Mouse (Mus musculus): ENCODE data around the gene Gm6525.

Gm6525 gene

DNA sequence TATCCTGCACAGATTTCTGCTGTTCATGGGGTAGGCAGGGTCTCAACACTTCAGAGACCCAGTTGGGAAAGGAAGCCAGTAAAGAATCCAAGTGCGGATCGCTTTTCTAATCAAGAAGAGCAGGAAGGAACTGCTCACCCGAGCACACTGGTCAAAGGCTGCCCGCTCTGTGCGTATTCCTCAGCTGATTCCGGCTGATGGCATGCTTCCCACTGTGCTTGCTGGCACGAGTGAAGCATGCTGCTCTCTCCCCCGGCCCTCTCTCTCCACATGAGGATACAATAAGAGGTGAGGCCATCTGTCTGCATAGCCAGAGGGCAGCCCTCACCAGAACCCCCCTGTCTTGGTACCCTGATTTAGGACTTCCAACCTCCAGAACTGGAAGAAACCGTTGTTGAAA lies 41.3 kb downstream of the Gm6525 start:
- DNase-seq (ENCODE audit: low spot score), result no peak

DNA sequence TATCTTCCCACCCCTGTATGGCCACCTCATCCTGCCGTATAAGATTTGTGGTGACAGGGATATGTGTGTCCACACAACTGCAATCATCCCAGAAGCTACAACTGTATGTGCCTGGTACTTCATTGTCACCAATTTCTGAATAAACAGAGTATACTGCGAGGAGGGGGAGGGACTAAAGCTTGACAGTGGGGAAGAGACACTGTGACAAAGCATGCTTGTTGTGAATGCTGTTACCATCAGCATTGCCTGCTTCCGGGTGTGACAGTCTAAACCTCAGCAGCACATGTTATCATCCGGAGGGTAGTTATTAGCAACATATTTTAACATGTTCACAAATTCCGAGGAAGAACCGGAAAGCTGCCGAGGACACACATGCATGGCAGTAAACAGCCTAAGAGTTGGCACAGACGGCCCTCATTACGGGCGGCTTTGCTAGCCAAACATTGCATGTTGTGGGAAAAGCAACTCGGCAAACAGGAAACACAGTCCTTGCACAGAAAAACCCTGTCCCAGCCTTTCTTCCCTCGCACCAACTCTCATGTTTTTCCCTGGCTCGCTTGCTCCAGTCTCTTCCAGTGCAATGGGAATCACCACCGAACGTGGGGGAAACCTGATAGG lies 41.9 kb downstream of the Gm6525 start:
- no peak for DNase-seq (ENCODE audit: low spot score)

DNA sequence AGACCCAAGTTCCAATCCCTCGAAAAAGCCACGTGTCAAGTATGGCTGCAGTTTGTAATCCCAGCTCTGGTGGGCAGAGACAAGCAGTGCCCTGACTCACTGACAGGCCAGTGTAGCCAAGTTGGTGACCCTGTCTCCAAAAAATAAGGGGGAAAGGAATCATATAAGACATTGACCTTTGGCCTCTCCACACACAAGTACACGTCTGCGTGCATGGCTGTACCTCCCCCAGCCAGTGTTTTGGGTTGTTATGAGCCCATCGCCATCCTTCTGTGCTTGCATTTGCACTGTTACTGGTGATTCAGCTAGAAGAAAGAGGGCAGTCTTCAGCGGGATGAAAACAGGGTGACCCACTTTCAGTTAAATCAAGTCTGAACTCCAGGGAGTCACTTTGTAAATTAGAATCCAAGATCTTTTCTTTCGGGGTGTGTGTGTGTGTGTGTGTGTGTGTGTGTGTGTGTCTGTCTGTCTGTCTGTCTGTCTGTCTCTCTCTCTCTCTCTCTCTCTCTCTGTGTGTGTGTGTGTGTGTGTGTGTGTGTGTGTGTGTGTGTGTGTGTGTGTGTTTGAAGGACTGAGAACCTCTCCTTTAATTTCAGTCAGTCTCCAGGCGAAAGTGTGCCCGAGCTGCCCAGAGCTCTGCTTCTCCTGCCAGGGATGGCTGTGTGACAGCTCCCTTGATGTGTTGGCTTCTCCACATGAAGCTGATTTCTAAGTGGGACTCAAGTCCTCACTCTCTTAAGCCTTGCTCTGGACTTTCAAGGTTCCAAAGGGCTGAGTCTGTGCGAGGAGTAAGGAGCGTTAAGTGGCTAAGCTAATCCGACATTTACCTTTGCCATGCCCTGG lies 43.4 kb downstream of the Gm6525 start:
- DNase-seq (ENCODE audit: low spot score), result no peak

DNA sequence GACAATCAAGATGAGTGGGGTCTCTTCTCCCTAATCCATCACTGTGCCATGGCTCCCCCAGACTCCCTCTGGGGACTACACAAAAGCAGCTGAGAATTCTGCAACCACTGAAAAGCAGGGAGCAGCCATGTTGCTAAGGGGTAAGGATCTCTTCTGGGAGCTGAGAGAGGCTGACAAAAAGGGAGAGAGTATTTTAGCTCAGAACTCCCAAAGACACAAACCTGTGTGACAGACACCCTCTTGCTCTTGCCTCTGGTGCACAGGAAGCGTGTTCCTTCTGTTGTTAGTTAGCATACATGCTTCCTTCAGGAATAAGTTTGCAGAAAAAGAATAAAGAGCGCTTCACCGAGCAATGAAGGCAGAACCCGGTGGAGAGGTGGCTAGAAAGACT lies 44.1 kb downstream of the Gm6525 start:
- no peak for DNase-seq (ENCODE audit: low spot score)

DNA sequence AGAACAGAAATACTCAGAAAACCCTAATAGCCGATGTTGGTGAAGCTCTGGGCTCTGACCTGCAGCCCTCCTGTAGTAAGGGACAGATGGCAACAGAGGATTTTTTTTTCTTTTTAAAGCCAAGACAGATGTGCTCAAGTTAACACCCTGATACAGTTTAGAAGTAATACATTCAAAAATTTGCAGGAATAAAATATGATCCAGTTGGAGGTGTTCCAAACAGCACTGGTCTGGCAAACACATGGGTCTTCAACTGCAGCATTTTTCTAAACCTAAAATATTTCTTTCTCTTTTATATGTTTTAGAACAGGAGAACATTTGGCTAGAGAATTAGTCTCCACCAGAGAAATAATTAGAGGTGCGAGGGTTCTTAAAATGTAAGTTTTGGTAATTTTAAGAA lies 44.6 kb downstream of the Gm6525 start:
- no peak for DNase-seq (ENCODE audit: low spot score)

DNA sequence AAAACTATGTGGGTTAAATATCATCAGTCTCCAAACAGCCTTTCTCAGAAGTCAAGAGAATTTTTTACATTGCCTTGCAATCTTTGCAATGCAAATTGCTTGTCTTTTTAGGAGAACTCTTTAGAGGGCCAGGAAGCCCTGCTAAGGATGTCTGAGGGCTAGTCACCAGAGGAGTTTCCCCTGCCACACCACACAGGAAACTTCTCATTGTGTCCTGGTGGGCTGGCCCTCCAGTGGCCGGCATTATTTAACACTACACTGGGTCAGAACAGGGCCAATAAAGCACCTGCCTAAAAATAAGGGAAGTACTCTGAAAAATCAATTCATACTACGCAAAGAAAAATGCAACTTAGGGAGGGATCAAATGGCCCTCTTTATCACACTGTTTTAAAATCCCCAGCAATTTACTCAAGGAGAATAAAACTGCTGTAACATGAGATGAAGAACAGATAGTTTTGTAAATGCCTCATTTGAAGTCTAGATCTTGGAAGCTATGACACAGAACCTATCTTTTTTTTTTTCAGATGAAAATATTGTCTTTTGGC lies 45.3 kb downstream of the Gm6525 start:
- DNase-seq (ENCODE audit: low spot score), result no peak

DNA sequence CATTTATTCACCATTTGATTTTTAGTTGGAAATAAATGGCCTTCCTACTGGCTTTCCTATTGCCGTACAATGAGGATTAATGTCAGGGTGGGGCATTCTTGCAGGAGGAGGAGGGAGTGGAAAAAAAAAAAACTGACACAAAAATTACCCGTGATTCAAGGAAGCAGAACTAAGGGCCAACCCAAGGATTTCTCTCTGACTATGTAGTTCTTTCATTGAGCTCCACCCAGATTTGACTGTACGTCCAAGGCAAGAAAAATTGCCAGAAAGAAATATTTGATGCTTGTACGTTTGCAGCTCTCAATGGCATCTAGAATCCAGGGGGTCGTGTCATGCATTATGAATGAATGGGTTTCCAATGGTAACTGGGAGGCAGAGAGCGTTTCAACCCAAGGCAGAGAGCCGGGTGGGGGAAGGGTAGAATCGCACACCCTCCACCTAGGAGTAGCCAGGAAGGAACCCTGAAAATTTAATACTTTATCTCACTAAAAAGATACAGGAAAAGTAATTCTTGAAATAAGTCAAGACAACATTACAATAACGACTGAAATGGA lies 45.9 kb downstream of the Gm6525 start:
- no peak for DNase-seq (ENCODE audit: low spot score)

DNA sequence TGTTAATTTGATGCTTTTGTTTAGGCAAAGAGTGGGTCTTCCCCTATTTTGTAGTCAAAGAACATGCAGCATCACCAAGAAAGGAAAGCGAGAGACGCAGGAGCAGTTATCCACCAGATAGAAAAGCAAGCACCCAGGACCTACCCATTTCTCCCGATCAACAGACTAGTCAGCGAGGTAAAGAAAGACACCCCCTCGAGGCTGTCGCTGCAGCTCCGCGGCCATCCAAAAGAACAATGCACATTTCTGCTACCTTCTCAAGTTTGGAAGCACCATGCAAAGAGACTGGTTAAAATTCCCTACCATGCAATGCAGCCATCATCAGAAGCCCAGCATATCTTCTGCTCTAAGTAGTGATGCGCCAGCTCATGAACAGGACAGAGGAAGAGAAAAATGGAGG lies 46.4 kb downstream of the Gm6525 start:
- DNase-seq (ENCODE audit: low spot score), result no peak

DNA sequence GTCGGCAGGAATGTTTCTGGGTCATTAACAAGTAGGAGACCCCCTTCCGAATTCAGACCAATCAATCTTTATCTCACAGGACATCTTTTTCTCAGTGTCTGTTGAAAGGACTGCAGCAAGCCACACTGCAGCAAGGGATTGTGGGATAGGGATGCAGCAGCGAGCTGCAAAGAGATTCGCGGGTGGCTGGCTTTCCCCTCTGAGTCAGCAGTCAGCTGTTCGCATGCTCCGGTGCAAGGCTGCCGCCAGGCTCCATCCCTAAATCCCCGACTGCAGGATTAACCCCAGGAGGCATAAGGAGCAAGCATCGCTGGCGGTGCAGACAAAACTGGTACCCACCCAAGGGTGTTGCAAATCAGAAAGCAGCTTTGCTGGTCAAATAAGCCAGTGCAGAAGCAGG lies 46.8 kb downstream of the Gm6525 start:
- no peak for DNase-seq (ENCODE audit: low spot score)

All from c-Kit-positive CD71-positive TER-119-positive erythroid progenitor cells, embryonic 14.5 days (primary cell).